In genomic region chr10:61150616-61151015, GRCm38 (mm10) we compare ENCODE assay signal across 16 mouse cellular contexts. TPM values are rescaled to one million over a fixed set of nuclear protein-coding genes. Genes with fewer than 3 reads are reported as not detected.
DNase-seq lines count a peak whose midpoint lies in the region; ATAC-seq and TF ChIP-seq lines count a peak whose summit lies in the region.
"Had no signal": no experiment of that assay in that cellular context is flagged by ENCODE, and none has a peak within 500 bp of the region (broad histone marks: within the 10 kb centered on the region; RNA-seq: fewer than 3 reads in every experiment).

No protein-coding gene starts in this region.

- H3K9me3 ChIP-seq in kidney, embryonic 15.5 days (replicated peaks), result no peaks in the 10 kb centered on the region
- H3K9me3 ChIP-seq in limb, embryonic 15.5 days, result no peaks in the 10 kb centered on the region
- H3K9me3 ChIP-seq: embryonic facial prominence, embryonic 12.5 days; forebrain, embryonic 13.5 days; midbrain, embryonic 15.5 days had no signal

- no peaks in the 10 kb centered on the region for H3K36me3 ChIP-seq in kidney, embryonic 15.5 days
- H3K36me3 ChIP-seq in kidney, adult 2 months (ENCODE audit: control insufficient read depth, insufficient read depth, low read length), result no peaks in the 10 kb centered on the region
- H3K36me3 ChIP-seq in limb, embryonic 15.5 days, result no peaks in the 10 kb centered on the region
- H3K36me3 ChIP-seq: embryonic facial prominence, embryonic 12.5 days; midbrain, embryonic 15.5 days had no signal

- H3K27ac ChIP-seq in kidney, embryonic 15.5 days, result 0 out of 2 replicates have a peak overlapping the region, but pooled peaks have one; percentile 18
- no peak overlapping the region for H3K27ac ChIP-seq in kidney, adult 2 months (ENCODE audit: insufficient read depth, low read depth, low read length)
- H3K27ac ChIP-seq in limb, embryonic 15.5 days, result peak overlapping the region; percentile 69
- H3K27ac ChIP-seq: embryonic facial prominence, embryonic 12.5 days; forebrain, embryonic 13.5 days; hindbrain, postnatal 0 days; midbrain, embryonic 15.5 days had no signal

- H3K4me1 ChIP-seq in kidney, embryonic 15.5 days, result peaks cover 13% of the 10 kb centered on the region
- peaks cover 5% of the 10 kb centered on the region; the same call in 1 of the 2 replicates for H3K4me1 ChIP-seq in kidney, adult 2 months (ENCODE audit: control insufficient read depth, insufficient read depth, low read length)
- peaks cover 8% of the 10 kb centered on the region for H3K4me1 ChIP-seq in limb, embryonic 15.5 days

- no peak for TF ChIP-seq POLR2A in kidney, adult 2 months (IDR thresholded peaks at IDR 0.05; ENCODE audit: low read depth, low read length)

- no peak overlapping the region for H3K4me3 ChIP-seq in kidney, embryonic 15.5 days (replicated peaks)
- no peak overlapping the region for H3K4me3 ChIP-seq in kidney, adult 2 months (ENCODE audit: insufficient read depth, low read depth, low read length)
- H3K4me3 ChIP-seq in limb, embryonic 15.5 days, result no peak overlapping the region
- H3K4me3 ChIP-seq: embryonic facial prominence, embryonic 12.5 days; forebrain, embryonic 13.5 days; midbrain, embryonic 15.5 days had no signal

- TF ChIP-seq CTCF in kidney, adult 2 months (conservative IDR thresholded peaks at IDR 0.05; ENCODE audit: insufficient read depth, insufficient read length, low read depth, low read length), result no peak

- no peaks in the 10 kb centered on the region for H3K27me3 ChIP-seq in kidney, embryonic 15.5 days
- H3K27me3 ChIP-seq in kidney, adult 2 months (replicated peaks; ENCODE audit: control insufficient read depth, insufficient read depth, low read length), result no peaks in the 10 kb centered on the region
- H3K27me3 ChIP-seq in limb, embryonic 15.5 days, result no peaks in the 10 kb centered on the region
- H3K27me3 ChIP-seq: embryonic facial prominence, embryonic 12.5 days; forebrain, embryonic 13.5 days; midbrain, embryonic 15.5 days had no signal

- WGBS in kidney, embryonic 15.5 days, result 13% methylated on average over 6 of the region's 6 CpGs
- 28% methylated on average over 6 of the region's 6 CpGs for WGBS in kidney, adult 2 months
- 16% methylated on average over 6 of the region's 6 CpGs for WGBS in limb, embryonic 15.5 days

- H3K9ac ChIP-seq in kidney, embryonic 15.5 days, result no peak overlapping the region
- H3K9ac ChIP-seq in limb, embryonic 15.5 days, result no peak overlapping the region
- H3K9ac ChIP-seq: embryonic facial prominence, embryonic 12.5 days; forebrain, embryonic 13.5 days; midbrain, embryonic 15.5 days had no signal

- ATAC-seq in kidney, embryonic 15.5 days (replicated peaks; ENCODE audit: low FRiP score), result no peak
- no peak for ATAC-seq in limb, embryonic 15.5 days (ENCODE audit: insufficient number of reproducible peaks, low FRiP score, low TSS enrichment, low read depth)
- ATAC-seq: forebrain, embryonic 13.5 days; hindbrain, postnatal 0 days; midbrain, embryonic 15.5 days had no signal

- no peak for DNase-seq in kidney, adult 2 months
- peak; percentile 45 to 66 for DNase-seq in lung, postnatal 4 days
- no peak for DNase-seq in lung, postnatal 14 days
- DNase-seq in embryo, embryonic 10.5 days (ENCODE audit: low spot score), result peak; percentile 36
- no peak for DNase-seq in frontal cortex, adult 2 months (ENCODE audit: extremely low spot score in 1 of 2, low spot score in 1 of 2)
- DNase-seq: cerebellum, adult 8-10 months; kidney, postnatal 14 days; thymus, postnatal 14 days had no signal

- H3K4me2 ChIP-seq in kidney, embryonic 15.5 days, result no peak overlapping the region
- H3K4me2 ChIP-seq in limb, embryonic 15.5 days, result no peak overlapping the region
- H3K4me2 ChIP-seq: embryonic facial prominence, embryonic 12.5 days; forebrain, embryonic 13.5 days; midbrain, embryonic 15.5 days had no signal

RNA-seq across cellular contexts. Expression of gene Sgpl1, which starts 3.1 kb away (rescaled TPM):
- 62.9 and 63.4 TPM in 2 replicates for polyA plus RNA-seq in kidney, embryonic 15.5 days (2015; fragmentation: Nextera tagmentation; extraction: Ambion mirVana)
- 37.8 and 39.7 TPM in 2 replicates for polyA plus RNA-seq in kidney, adult 2 months (2012; rRNA removed)
- polyA plus RNA-seq in limb, embryonic 15.5 days (2015; fragmentation: Nextera tagmentation; extraction: Ambion mirVana), result 67.8 and 68.3 TPM in 2 replicates
- 35.2 and 40.8 TPM in 2 replicates for polyA plus RNA-seq in frontal cortex, adult 2 months (2012; rRNA removed)

RNA-seq across cellular contexts. Expression of gene Tbata, which starts 21.1 kb away (rescaled TPM):
- 0.23 TPM in 1 of 2 replicates, not detected in the other for polyA plus RNA-seq in kidney, embryonic 15.5 days (2015; fragmentation: Nextera tagmentation; extraction: Ambion mirVana)
- polyA plus RNA-seq in kidney, adult 2 months (2012; rRNA removed), result 0.19 and 0.20 TPM in 2 replicates
- 0.19 and 0.42 TPM in 2 replicates for polyA plus RNA-seq in limb, embryonic 15.5 days (2015; fragmentation: Nextera tagmentation; extraction: Ambion mirVana)
- polyA plus RNA-seq in frontal cortex, adult 2 months (2012; rRNA removed), result 3.9 and 4.7 TPM in 2 replicates
- polyA plus RNA-seq: embryonic facial prominence, embryonic 12.5 days; limb, embryonic 11.5 days; midbrain, embryonic 15.5 days; neural tube, embryonic 11.5 days had no signal

Comparison
In these comparisons a context has a peak if more than half of its experiments do, and no peak if none do; other contexts are left out.
1. DNase-seq: peak in lung, postnatal 4 days (2 of 2) and embryo, embryonic 10.5 days (single experiment); none in kidney, adult 2 months (single experiment), lung, postnatal 14 days (single experiment) and frontal cortex, adult 2 months (0 of 2).